8 mouse cellular contexts compared by ENCODE assay signal in genomic region chr9:31130357-31131204, GRCm38 (mm10). TPM values are rescaled to one million over a fixed set of nuclear protein-coding genes. Genes with fewer than 3 reads are reported as not detected.
A peak's percentile ranks its signal among the peaks of the same experiment; 100 is the strongest.
DNase-seq lines count a peak whose midpoint lies in the region; ATAC-seq and TF ChIP-seq lines count a peak whose summit lies in the region.

No protein-coding gene starts in this region.

- H3K27ac ChIP-seq in layer of hippocampus, adult 2 months: no peak overlapping the region
- no peak overlapping the region for H3K27ac ChIP-seq in hindbrain, embryonic 11.5 days (ENCODE audit: low read depth, low read length)
- H3K27ac ChIP-seq in liver, postnatal 0 days (ENCODE audit: low read depth): no peak overlapping the region; the same call in 1 of the 2 replicates

- TF ChIP-seq CTCF in layer of hippocampus, adult 2 months (conservative IDR thresholded peaks at IDR 0.05): no peak
- no peak for TF ChIP-seq CTCF in liver, postnatal 0 days (IDR thresholded peaks at IDR 0.05; ENCODE audit: low read depth)

- peaks cover 12% of the 10 kb centered on the region for H3K4me1 ChIP-seq in hindbrain, embryonic 11.5 days (replicated peaks; ENCODE audit: control insufficient read depth, insufficient read depth, low read length)
- peaks cover 16% of the 10 kb centered on the region for H3K4me1 ChIP-seq in liver, postnatal 0 days (ENCODE audit: insufficient read depth)

- no peaks in the 10 kb centered on the region for H3K9me3 ChIP-seq in hindbrain, embryonic 11.5 days (ENCODE audit: control insufficient read depth, low read length)
- H3K9me3 ChIP-seq in liver, postnatal 0 days (ENCODE audit: low read length): no peaks in the 10 kb centered on the region

- peaks cover 41% of the 10 kb centered on the region for H3K27me3 ChIP-seq in hindbrain, embryonic 11.5 days (ENCODE audit: control insufficient read depth, insufficient read depth, low read length)
- H3K27me3 ChIP-seq in liver, postnatal 0 days (ENCODE audit: insufficient read depth, low read length): peaks cover 50% of the 10 kb centered on the region

- peak overlapping the region; percentile 66 for H3K4me2 ChIP-seq in hindbrain, embryonic 11.5 days (replicated peaks; ENCODE audit: low read depth, low read length)
- peak overlapping the region; percentile 91 for H3K4me2 ChIP-seq in liver, postnatal 0 days (ENCODE audit: low read depth, low read length)

- DNase-seq in layer of hippocampus, adult 2 months (ENCODE audit: low spot score in 2 of 2): no peak
- DNase-seq in layer of hippocampus, adult 18-20 months (ENCODE audit: low spot score in 2 of 2): no peak
- peak; percentile 54 for DNase-seq in hindbrain, embryonic 11.5 days (ENCODE audit: low spot score)
- peak; percentile 25 for DNase-seq in liver, postnatal 0 days
- peak; percentile 39 for DNase-seq in retina, postnatal 1 day
- DNase-seq in ovary, adult 18-20 months (ENCODE audit: low spot score): no peak
- no peak for DNase-seq in cerebellum, adult 11-12 months

- no peak overlapping the region for H3K9ac ChIP-seq in hindbrain, embryonic 11.5 days (ENCODE audit: low read depth, low read length)
- H3K9ac ChIP-seq in liver, postnatal 0 days (replicated peaks): peak overlapping the region; percentile 28

- WGBS in hindbrain, embryonic 11.5 days: 13% methylated on average over 26 of the region's 26 CpGs
- 4% methylated on average over 26 of the region's 26 CpGs for WGBS in liver, postnatal 0 days (ENCODE audit: insufficient replicate concordance)

- TF ChIP-seq EP300 in liver, postnatal 0 days (IDR thresholded peaks at IDR 0.05; ENCODE audit: low read depth): no peak

- peak overlapping the region; percentile 51 for H3K4me3 ChIP-seq in layer of hippocampus, adult 2 months
- H3K4me3 ChIP-seq in hindbrain, embryonic 11.5 days (ENCODE audit: low read depth, low read length): peak overlapping the region; percentile 46
- peak overlapping the region; percentile 57 for H3K4me3 ChIP-seq in liver, postnatal 0 days (ENCODE audit: low read depth, low read length)

- H3K36me3 ChIP-seq in hindbrain, embryonic 11.5 days (ENCODE audit: control insufficient read depth, insufficient read depth, low read length): no peaks in the 10 kb centered on the region
- no peaks in the 10 kb centered on the region for H3K36me3 ChIP-seq in liver, postnatal 0 days (replicated peaks; ENCODE audit: insufficient read depth, low read length)

- peak; percentile 26 for ATAC-seq in common myeloid progenitor, adult 5-6 weeks (replicated peaks; ENCODE audit: low read depth, poor library complexity, severe bottlenecking)
- ATAC-seq in hindbrain, embryonic 11.5 days (ENCODE audit: low FRiP score): no peak
- ATAC-seq in liver, postnatal 0 days: peak; percentile 22; the same call in 1 of the 2 replicates

RNA-seq across cellular contexts. Expression of gene St14, which starts 1.1 kb away (rescaled TPM):
- under 1 TPM; 0.61 to 0.79 TPM for total RNA-seq in layer of hippocampus, adult 2 months (2021)
- 1 to 10 TPM; 1.1 to 1.5 TPM for total RNA-seq in layer of hippocampus, adult 18-20 months (2021)
- total RNA-seq in common myeloid progenitor, adult 5-6 weeks (2017): 3.7 and 12.0 TPM in 2 replicates
- polyA plus RNA-seq in hindbrain, embryonic 11.5 days (2014; fragmentation: Nextera tagmentation; extraction: Ambion mirVana): 2.4 and 3.2 TPM in 2 replicates
- 0.69 and 0.99 TPM in 2 replicates for polyA plus RNA-seq in liver, postnatal 0 days (2015; fragmentation: Nextera tagmentation; extraction: Ambion mirVana)

Comparison
In these comparisons a context has a peak if more than half of its experiments do, and no peak if none do; other contexts are left out.
1. DNase-seq: peak in hindbrain, embryonic 11.5 days (single experiment), liver, postnatal 0 days (single experiment) and retina, postnatal 1 day (single experiment); none in layer of hippocampus, adult 2 months (0 of 2), layer of hippocampus, adult 18-20 months (0 of 2), ovary, adult 18-20 months (single experiment) and cerebellum, adult 11-12 months (single experiment).
2. Peak in every context shown above with its lines, with median percentiles within 50 percentile points of each other: H3K4me3 ChIP-seq.